Mouse (Mus musculus) forebrain, embryonic 12.5 days (tissue): Measurements from ENCODE around the gene Zhx3. TPM values are rescaled to one million over a fixed set of nuclear protein-coding genes. Genes with fewer than 3 reads are reported as not detected.

Experiments
- ATAC-seq: fragments of 200-750 bp; cut with Nextera tagmentation; 2 replicates; pipeline ENCODE4 v1.8.0; 2017; ENCODE audit warnings: moderate TSS enrichment; ENCODE audit not compliant: low FRiP score
- H3K27ac ChIP-seq: fragments of 300-500 bp; sonication (generic); 2 replicates; pipeline ENCODE4 v1.5.1; 2016; ENCODE audit warnings: mild to moderate bottlenecking
- H3K27me3 ChIP-seq: fragments of 300-500 bp; sonication (generic); 2 replicates; pipeline ENCODE4 v1.6.1; 2016; ENCODE audit warnings: mild to moderate bottlenecking
- H3K36me3 ChIP-seq: fragments of 300-500 bp; sonication (generic); replicated peaks from 2 replicates; pipeline ENCODE4 v1.6.1; 2016; ENCODE audit warnings: mild to moderate bottlenecking
- H3K4me1 ChIP-seq: fragments of 300-500 bp; sonication (generic); 2 replicates; pipeline ENCODE4 v1.6.1; 2016
- H3K4me2 ChIP-seq: fragments of 300-500 bp; sonication (generic); 2 replicates; pipeline ENCODE4 v1.6.1; 2016; ENCODE audit warnings: mild to moderate bottlenecking, moderate library complexity
- H3K4me3 ChIP-seq: fragments of 300-500 bp; sonication (generic); replicated peaks from 2 replicates; pipeline ENCODE4 v1.5.1; 2016; ENCODE audit warnings: mild to moderate bottlenecking
- H3K9ac ChIP-seq: fragments of 300-500 bp; sonication (generic); 2 replicates; pipeline ENCODE4 v1.6.1; 2016; ENCODE audit warnings: mild to moderate bottlenecking
- H3K9me3 ChIP-seq: fragments of 300-500 bp; sonication (generic); 2 replicates; pipeline ENCODE4 v1.6.1; 2016
- WGBS: fragments of 180-500 bp; shearing (Covaris S2); methylation state at CpG from one replicate; pipeline ENCODE4 v1.1.7; 2016; 5-methylcytosine and 5-hydroxymethylcytosine counted together
- polyA plus RNA-seq: library from polyadenylated mRNA; unstranded; fragments of >200 nt; fragmentation: Nextera tagmentation; extraction: Ambion mirVana; gene quantifications from 2 replicates; pipeline ENCODE4 v1.2.1, GENCODE M21; 2016

Gene Zhx3
- polyA plus RNA-seq, 1 experiment from 2014 or later, result 16.0 TPM

- ATAC-seq, result no peak
- 66% methylated on average over 5 of the region's 5 CpGs for WGBS
- Histone ChIP-seq H3K4me1 (0 out of 2 replicates have a peak, but pooled peaks cover 3% of the 10 kb centered on the region), H3K27me3 (no peaks in the 10 kb centered on the region), H3K27ac (no peak overlapping the region), H3K9me3 (no peaks in the 10 kb centered on the region), H3K9ac (no peak overlapping the region), H3K4me2 (no peak overlapping the region), H3K36me3 (peaks cover 68% of the 10 kb centered on the region), H3K4me3 (no peak overlapping the region)
Observed at GRCm38 (mm10) chr2:160766371-160766771, 106.4 kb downstream of the Zhx3 start.

- Histone ChIP-seq H3K36me3 (peaks cover 81% of the 10 kb centered on the region), H3K9me3 (no peaks in the 10 kb centered on the region), H3K27me3 (no peaks in the 10 kb centered on the region), H3K9ac (no peak overlapping the region), H3K27ac (0 out of 2 replicates have a peak overlapping the region, but pooled peaks have one; percentile 25), H3K4me3 (no peak overlapping the region), H3K4me1 (0 out of 2 replicates have a peak, but pooled peaks cover 3% of the 10 kb centered on the region), H3K4me2 (no peak overlapping the region)
- ATAC-seq, result no peak
- WGBS, result 83% methylated on average over 3 of the region's 3 CpGs
Observed at GRCm38 (mm10) chr2:160765096-160765495, 107.7 kb downstream of the Zhx3 start.

- Histone ChIP-seq H3K27me3 (no peaks in the 10 kb centered on the region), H3K9ac (no peak overlapping the region), H3K4me3 (no peak overlapping the region), H3K27ac (no peak overlapping the region), H3K36me3 (peaks cover 86% of the 10 kb centered on the region), H3K4me2 (no peak overlapping the region), H3K4me1 (0 out of 2 replicates have a peak, but pooled peaks cover 3% of the 10 kb centered on the region), H3K9me3 (no peaks in the 10 kb centered on the region)
- WGBS, result 87% methylated on average over 2 of the region's 2 CpGs
- no peak for ATAC-seq
Observed at GRCm38 (mm10) chr2:160764386-160764785, 108.4 kb downstream of the Zhx3 start.

- H3K36me3 ChIP-seq, result peaks cover 87% of the 10 kb centered on the region
- no peaks in the 10 kb centered on the region for H3K27me3 ChIP-seq
- H3K9me3 ChIP-seq, result no peaks in the 10 kb centered on the region
- ATAC-seq, result no peak
- no peak overlapping the region for H3K4me3 ChIP-seq
- 96% methylated on average over 3 of the region's 3 CpGs for WGBS
- H3K27ac ChIP-seq, result no peak overlapping the region
- no peak overlapping the region for H3K4me2 ChIP-seq
- 0 out of 2 replicates have a peak, but pooled peaks cover 3% of the 10 kb centered on the region for H3K4me1 ChIP-seq
- no peak overlapping the region for H3K9ac ChIP-seq
Observed at GRCm38 (mm10) chr2:160763816-160764215, 109.0 kb downstream of the Zhx3 start.

GRCm38 (mm10) chr2:160760433-160761184 lies 112.2 kb downstream of the Zhx3 start:
- Histone ChIP-seq H3K9ac (no peak overlapping the region), H3K4me1 (no peaks in the 10 kb centered on the region), H3K27me3 (no peaks in the 10 kb centered on the region), H3K4me2 (no peak overlapping the region), H3K4me3 (no peak overlapping the region), H3K9me3 (no peaks in the 10 kb centered on the region), H3K36me3 (peaks cover 96% of the 10 kb centered on the region), H3K27ac (no peak overlapping the region)
- ATAC-seq, result no peak
- WGBS, result 90% methylated on average over 9 of the region's 9 CpGs

GRCm38 (mm10) chr2:160756583-160757203 lies 116.1 kb downstream of the Zhx3 start:
- Histone ChIP-seq H3K27ac (no peak overlapping the region), H3K4me3 (no peak overlapping the region)

GRCm38 (mm10) chr2:160747075-160747474 lies 125.7 kb downstream of the Zhx3 start:
- no peak overlapping the region for H3K4me3 ChIP-seq
- H3K4me2 ChIP-seq, result no peak overlapping the region
- no peaks in the 10 kb centered on the region for H3K4me1 ChIP-seq
- H3K9me3 ChIP-seq, result no peaks in the 10 kb centered on the region
- no peak for ATAC-seq
- H3K36me3 ChIP-seq, result peaks cover 69% of the 10 kb centered on the region
- no peak overlapping the region for H3K9ac ChIP-seq
- no peak overlapping the region for H3K27ac ChIP-seq
- no peaks in the 10 kb centered on the region for H3K27me3 ChIP-seq
- WGBS, result 93% methylated on average over 10 of the region's 10 CpGs

More at GRCm38 (mm10) chr2:160756583-160757203, 116.1 kb downstream of the Zhx3 start:
- no peaks in the 10 kb centered on the region for H3K4me1 ChIP-seq
- ATAC-seq, result no peak
- no peaks in the 10 kb centered on the region for H3K27me3 ChIP-seq
- WGBS, result 94% methylated on average over 6 of the region's 6 CpGs
- H3K4me2 ChIP-seq, result no peak overlapping the region
- H3K9ac ChIP-seq, result no peak overlapping the region
- H3K36me3 ChIP-seq, result peaks cover 99% of the 10 kb centered on the region
- no peaks in the 10 kb centered on the region for H3K9me3 ChIP-seq

- no peak overlapping the region for H3K4me3 ChIP-seq
- no peak overlapping the region for H3K9ac ChIP-seq
- no peak overlapping the region for H3K4me2 ChIP-seq
- peaks cover 1% of the 10 kb centered on the region; the same call in 1 of the 2 replicates for H3K4me1 ChIP-seq
- H3K27me3 ChIP-seq, result no peaks in the 10 kb centered on the region
- H3K27ac ChIP-seq, result no peak overlapping the region
- peaks cover 65% of the 10 kb centered on the region for H3K36me3 ChIP-seq
- no peak for ATAC-seq
- WGBS, result 97% methylated on average over 5 of the region's 5 CpGs
- H3K9me3 ChIP-seq, result no peaks in the 10 kb centered on the region
Observed at GRCm38 (mm10) chr2:160746637-160747036, 126.2 kb downstream of the Zhx3 start.

GRCm38 (mm10) chr2:160745497-160745896 lies 127.3 kb downstream of the Zhx3 start:
- Histone ChIP-seq H3K9me3 (no peaks in the 10 kb centered on the region), H3K9ac (no peak overlapping the region), H3K4me1 (peaks cover 13% of the 10 kb centered on the region), H3K27me3 (no peaks in the 10 kb centered on the region), H3K4me2 (no peak overlapping the region), H3K36me3 (peaks cover 53% of the 10 kb centered on the region), H3K4me3 (no peak overlapping the region), H3K27ac (no peak overlapping the region)
- 100% methylated on average over 1 of the region's 1 CpGs for WGBS
- no peak for ATAC-seq

GRCm38 (mm10) chr2:160744823-160745210 lies 128.0 kb downstream of the Zhx3 start:
- Histone ChIP-seq H3K27me3 (no peaks in the 10 kb centered on the region), H3K4me1 (peaks cover 20% of the 10 kb centered on the region), H3K9me3 (no peaks in the 10 kb centered on the region), H3K27ac (no peak overlapping the region), H3K9ac (no peak overlapping the region), H3K36me3 (peaks cover 49% of the 10 kb centered on the region), H3K4me3 (no peak overlapping the region), H3K4me2 (no peak overlapping the region)
- 90% methylated on average over 5 of the region's 5 CpGs for WGBS
- ATAC-seq, result no peak

- peaks cover 48% of the 10 kb centered on the region for H3K36me3 ChIP-seq
- ATAC-seq, result no peak
- H3K4me2 ChIP-seq, result no peak overlapping the region
- WGBS, result 92% methylated on average over 7 of the region's 7 CpGs
- no peaks in the 10 kb centered on the region for H3K9me3 ChIP-seq
- H3K4me1 ChIP-seq, result peaks cover 25% of the 10 kb centered on the region
- no peak overlapping the region for H3K4me3 ChIP-seq
- no peak overlapping the region for H3K27ac ChIP-seq
- H3K9ac ChIP-seq, result no peak overlapping the region
- no peaks in the 10 kb centered on the region for H3K27me3 ChIP-seq
Observed at GRCm38 (mm10) chr2:160744040-160744822, 128.6 kb downstream of the Zhx3 start.

GRCm38 (mm10) chr2:160742161-160742609 lies 130.6 kb downstream of the Zhx3 start:
- Histone ChIP-seq H3K27ac (no peak overlapping the region; the same call in 1 of the 2 replicates), H3K9ac (no peak overlapping the region), H3K4me3 (no peak overlapping the region), H3K9me3 (no peaks in the 10 kb centered on the region), H3K4me2 (no peak overlapping the region), H3K36me3 (peaks cover 41% of the 10 kb centered on the region), H3K4me1 (peaks cover 42% of the 10 kb centered on the region), H3K27me3 (no peaks in the 10 kb centered on the region)
- ATAC-seq, result no peak
- WGBS, result 88% methylated on average over 1 of the region's 1 CpGs
